Mouse (Mus musculus): ENCODE measurements at regions not wholly inside any gene's neighbourhood (a gene's known extent, or its start where the extent isn't known, plus 50 kb on each side); places are given as distances from the start of the nearest gene placed in this dataset.

DNA sequence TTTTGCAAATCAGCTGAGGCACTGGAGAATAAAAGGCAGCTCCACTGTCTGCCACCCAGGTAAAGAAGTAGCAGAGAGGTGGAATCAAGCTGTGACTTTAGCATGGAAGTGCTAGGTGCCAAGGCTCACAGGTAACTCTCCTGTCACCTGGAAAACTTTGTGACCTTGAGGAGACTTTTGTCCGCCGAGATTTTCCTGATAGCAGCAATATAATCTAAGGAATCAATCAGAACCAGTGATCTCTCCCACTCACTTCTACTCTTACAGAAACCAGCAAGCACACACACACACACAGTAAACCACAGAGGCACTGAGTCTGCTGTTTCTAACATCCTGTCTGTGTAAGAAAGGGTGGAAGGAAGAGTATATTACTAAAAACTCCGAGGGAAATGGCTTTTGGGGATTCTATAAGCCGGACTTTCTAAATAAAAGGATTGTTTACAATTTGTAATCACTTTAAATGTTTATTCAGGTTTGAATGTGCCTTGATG, 206.6 kb upstream of the Nmur2 start:
- dilution Hi-C loops (cut with MboI; ENCODE audit: extremely low pct_ligation_motif_present, extremely low pct_unique_long_range_greater_than_20kb, low sequenced_read_pairs): no loop called here
- TF ChIP-seq NELFE (IDR thresholded peaks at IDR 0.05; ENCODE audit: low read depth, low read length) (no peak), UBTF (IDR thresholded peaks at IDR 0.05; ENCODE audit: low read depth, low read length) (no peak), MYC (IDR thresholded peaks at IDR 0.05; ENCODE audit: low read depth, low read length) (no peak), CHD1 (IDR thresholded peaks at IDR 0.05; ENCODE audit: low read depth, low read length) (no peak), PAX5 (IDR thresholded peaks at IDR 0.05; ENCODE audit: low read length) (no peak), JUN (IDR thresholded peaks at IDR 0.05; ENCODE audit: insufficient read depth, low read depth, low read length) (no peak), MAX (IDR thresholded peaks at IDR 0.05; ENCODE audit: low read length) (no peak)
- H3K4me2 ChIP-seq (ENCODE audit: insufficient read depth, low read depth, poor library complexity, severe bottlenecking): no peak overlapping the region
- no peak overlapping the region for H3K9ac ChIP-seq (ENCODE audit: insufficient read depth, low read depth)
- DNase-seq (ENCODE audit: extremely low read depth): no peak
- H3K36me3 ChIP-seq (replicated peaks in 1 of 2; ENCODE audit: control insufficient read depth in 1 of 2, insufficient read depth in 1 of 2, low read length in 1 of 2): no peaks in the 10 kb centered on the region
- in situ Hi-C loops (cut with MboI; ENCODE audit: low pct_ligation_motif_present, low pct_unique_long_range_greater_than_20kb, low sequenced_read_pairs): no loop called here
- no peaks in the 10 kb centered on the region for H3K79me2 ChIP-seq (replicated peaks; ENCODE audit: control insufficient read depth, extremely low read depth, insufficient read depth, poor library complexity, severe bottlenecking)
- H3K9me3 ChIP-seq (replicated peaks; ENCODE audit: low read length): peaks cover 37% of the 10 kb centered on the region
- no peaks in the 10 kb centered on the region for H3K4me1 ChIP-seq (ENCODE audit: control insufficient read depth in 1 of 2, insufficient read depth in 2 of 2)
- H3K27ac ChIP-seq (ENCODE audit: insufficient read depth, low read depth): no peak overlapping the region
- H3K4me3 ChIP-seq (replicated peaks in 1 of 3; ENCODE audit: low read depth in 2 of 3, low read length in 2 of 3, poor library complexity in 1 of 3): no peak overlapping the region
- no peaks in the 10 kb centered on the region for H3K27me3 ChIP-seq (replicated peaks)

DNA sequence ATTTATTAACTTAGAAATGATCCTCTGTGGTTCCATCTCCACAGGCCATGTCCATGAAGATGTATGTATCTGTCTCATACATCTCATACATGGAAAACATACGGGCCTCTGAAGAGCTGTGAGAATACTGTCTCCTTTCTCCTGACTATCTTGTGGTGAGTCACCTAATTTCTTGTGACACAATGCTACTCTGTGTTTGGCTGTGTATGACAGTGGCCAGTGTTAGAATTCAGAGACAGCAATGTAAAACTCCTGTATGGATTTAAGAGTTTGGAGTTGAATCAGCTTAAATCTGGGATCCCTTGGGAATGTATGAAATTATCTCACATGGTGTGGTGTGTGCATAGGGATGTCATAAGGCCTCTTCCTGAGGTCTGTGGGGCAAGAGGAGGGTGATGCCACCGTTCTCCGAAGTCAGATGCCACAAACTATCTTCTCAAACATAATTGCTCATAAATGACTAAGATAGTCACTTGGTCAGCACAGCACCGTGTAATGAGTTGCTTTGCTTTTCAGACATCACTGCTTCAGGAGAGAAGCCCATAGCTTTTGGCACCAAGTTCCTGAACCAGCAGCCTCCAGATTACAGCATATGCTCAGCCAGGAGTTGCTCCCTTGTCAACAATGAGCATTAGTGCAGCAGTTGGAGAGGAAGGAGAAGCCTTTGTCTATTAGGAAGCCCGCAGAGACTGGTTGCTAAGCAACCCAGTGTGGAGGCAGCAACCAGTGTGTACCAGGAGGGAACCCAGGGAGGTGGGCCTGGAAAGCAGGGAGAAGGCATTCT, 205.9 kb upstream of the Nmur2 start:
- Histone ChIP-seq H3K79me2 (replicated peaks; ENCODE audit: control insufficient read depth, extremely low read depth, insufficient read depth, poor library complexity, severe bottlenecking) (no peaks in the 10 kb centered on the region), H3K36me3 (replicated peaks in 1 of 2; ENCODE audit: control insufficient read depth in 1 of 2, insufficient read depth in 1 of 2, low read length in 1 of 2) (no peaks in the 10 kb centered on the region), H3K27ac (ENCODE audit: insufficient read depth, low read depth) (no peak overlapping the region), H3K4me2 (ENCODE audit: insufficient read depth, low read depth, poor library complexity, severe bottlenecking) (no peak overlapping the region), H3K9me3 (replicated peaks; ENCODE audit: low read length) (peaks cover 33% of the 10 kb centered on the region), H3K9ac (ENCODE audit: insufficient read depth, low read depth) (no peak overlapping the region), H3K4me1 (ENCODE audit: control insufficient read depth in 1 of 2, insufficient read depth in 2 of 2) (no peaks in the 10 kb centered on the region), H3K27me3 (replicated peaks) (no peaks in the 10 kb centered on the region), H3K4me3 (replicated peaks in 1 of 3; ENCODE audit: low read depth in 2 of 3, low read length in 2 of 3, poor library complexity in 1 of 3) (no peak overlapping the region)
- no peak for DNase-seq (ENCODE audit: extremely low read depth)
- in situ Hi-C loops (cut with MboI; ENCODE audit: low pct_ligation_motif_present, low pct_unique_long_range_greater_than_20kb, low sequenced_read_pairs): no loop called here
- TF ChIP-seq UBTF (IDR thresholded peaks at IDR 0.05; ENCODE audit: low read depth, low read length): no peak
- TF ChIP-seq MYC (IDR thresholded peaks at IDR 0.05; ENCODE audit: low read depth, low read length): no peak
- TF ChIP-seq CHD1 (IDR thresholded peaks at IDR 0.05; ENCODE audit: low read depth, low read length): no peak
- TF ChIP-seq MXI1 (IDR thresholded peaks at IDR 0.05; ENCODE audit: low read depth, low read length): no peak
- no peak for TF ChIP-seq MAX (IDR thresholded peaks at IDR 0.05; ENCODE audit: low read length)
- TF ChIP-seq MEF2A (IDR thresholded peaks at IDR 0.05; ENCODE audit: borderline replicate concordance, low read depth, low read length): no peak
- no peak for TF ChIP-seq RAD21 (IDR thresholded peaks at IDR 0.05; ENCODE audit: low read depth, low read length)
- no peak for TF ChIP-seq IRF4 (IDR thresholded peaks at IDR 0.05; ENCODE audit: low read depth, low read length)
- TF ChIP-seq SMC3 (IDR thresholded peaks at IDR 0.05; ENCODE audit: low read depth, low read length): no peak
- TF ChIP-seq HCFC1 (IDR thresholded peaks at IDR 0.05; ENCODE audit: low read depth, low read length): no peak
- no peak for TF ChIP-seq ZC3H11A (IDR thresholded peaks at IDR 0.05; ENCODE audit: low read depth, low read length)
- no peak for TF ChIP-seq USF2 (conservative IDR thresholded peaks at IDR 0.05; ENCODE audit: low read depth, low read length)
- no peak for TF ChIP-seq TCF12 (IDR thresholded peaks at IDR 0.05; ENCODE audit: low read depth, low read length)
- TF ChIP-seq EP300 (IDR thresholded peaks at IDR 0.05; ENCODE audit: low read length): no peak
- no peak for TF ChIP-seq KAT2A (IDR thresholded peaks at IDR 0.05; ENCODE audit: insufficient replicate concordance, low read length)
- no peak for TF ChIP-seq NELFE (IDR thresholded peaks at IDR 0.05; ENCODE audit: low read depth, low read length)
- TF ChIP-seq CTCF (conservative IDR thresholded peaks at IDR 0.05 in 1 of 2, IDR thresholded peaks at IDR 0.05 in 1 of 2; ENCODE audit: low read depth in 2 of 2, low read length in 2 of 2): no peak
- TF ChIP-seq ZKSCAN1 (IDR thresholded peaks at IDR 0.05; ENCODE audit: borderline replicate concordance, low read depth, low read length): no peak
- dilution Hi-C loops (cut with MboI; ENCODE audit: extremely low pct_ligation_motif_present, extremely low pct_unique_long_range_greater_than_20kb, low sequenced_read_pairs): no loop called here
